Mouse (Mus musculus) retina, adult 2 months (tissue): ENCODE measurements around the gene Ank2.

ENCODE experiments used
- DNase-seq: peaks from one replicate; pipeline ENCODE4 v3.0.0-alpha.2; 2012; ENCODE audit warnings: low read depth, low spot score

Gene Ank2

DNA sequence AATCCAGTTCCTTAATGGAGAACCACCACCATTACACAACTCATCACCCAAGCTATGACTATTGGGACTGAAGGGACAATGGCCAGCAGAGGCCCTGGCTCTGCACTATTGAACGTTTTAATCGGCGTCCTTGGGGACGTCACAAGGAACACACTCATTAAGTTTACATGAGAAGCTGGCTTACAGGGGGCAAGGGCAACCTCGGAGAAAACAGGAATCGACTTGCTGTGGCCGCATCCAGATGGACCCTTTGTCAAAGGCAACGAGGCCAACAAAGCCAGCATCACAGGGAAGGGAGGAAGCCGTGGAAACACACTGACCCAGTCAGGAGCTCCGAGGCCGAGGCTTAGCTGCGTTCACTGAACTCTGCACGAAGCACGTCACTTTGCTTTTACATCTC, 205.1 kb downstream of the Ank2 start:
- DNase-seq, result no peak

DNA sequence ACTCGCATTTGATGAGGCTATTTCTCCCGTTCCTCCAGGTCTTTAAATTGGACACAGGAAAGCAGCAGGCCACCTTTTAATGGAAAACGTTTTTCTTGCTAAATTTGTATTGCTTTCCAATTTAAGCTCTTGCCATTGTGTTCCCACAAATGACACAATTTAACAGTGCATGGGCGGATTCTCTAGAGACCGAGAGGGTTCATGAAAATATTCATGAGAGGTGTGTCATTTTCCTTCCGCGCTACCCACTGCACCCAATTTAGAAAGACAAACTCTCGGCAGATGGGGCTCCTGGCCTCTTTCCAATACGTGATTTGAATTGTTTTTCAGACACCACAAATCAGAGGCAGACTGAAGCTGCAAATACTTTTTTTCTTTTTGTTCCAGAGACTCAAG, 205.7 kb downstream of the Ank2 start:
- DNase-seq, result peak; percentile 18

DNA sequence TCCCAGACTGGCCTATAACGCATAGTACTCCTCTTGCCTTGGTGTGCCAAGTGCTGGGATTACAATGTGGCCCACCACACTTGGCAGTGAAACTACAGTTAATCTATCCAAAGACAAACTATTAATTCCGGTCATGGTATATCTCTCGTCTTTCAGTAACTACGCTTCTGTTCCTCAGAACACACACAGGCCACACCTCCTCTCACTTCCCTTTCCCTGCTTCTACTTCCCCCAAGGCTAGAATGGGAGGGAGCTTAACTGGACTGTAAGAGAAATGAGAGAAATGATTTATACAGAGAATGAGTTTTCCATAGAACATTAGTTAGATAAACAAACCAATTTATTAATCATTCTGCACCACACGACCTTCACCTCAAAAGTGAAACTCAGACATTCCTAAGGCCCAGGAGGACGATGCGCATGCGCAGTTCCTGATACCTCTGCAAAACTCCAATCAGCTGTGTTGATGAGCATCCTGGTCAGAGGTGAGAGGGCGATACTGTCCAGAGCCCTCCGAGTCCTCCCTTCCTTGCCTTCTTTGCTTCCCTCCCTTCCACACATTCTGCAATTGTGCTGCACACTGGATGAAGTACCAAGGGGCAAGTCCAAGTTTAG, 206.2 kb downstream of the Ank2 start:
- no peak for DNase-seq

DNA sequence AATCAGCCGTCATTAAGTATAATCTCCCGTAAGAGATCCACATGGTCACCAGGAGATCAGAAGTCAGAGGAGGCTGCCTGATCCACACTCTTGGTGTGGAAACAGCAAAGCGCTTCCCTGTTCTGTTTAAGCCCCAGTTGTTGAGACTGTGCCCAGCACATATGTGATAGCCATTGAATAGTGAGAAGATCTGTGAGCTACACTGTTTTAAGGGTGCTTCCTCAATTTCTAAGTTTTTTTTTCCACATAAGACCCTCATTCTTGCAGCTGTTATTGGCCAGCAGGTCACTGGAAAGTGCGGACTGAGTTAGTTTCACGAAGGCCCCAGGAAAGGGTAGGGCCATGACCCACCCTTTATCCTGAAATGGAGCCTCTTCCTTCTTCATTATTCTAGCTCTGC, 216.9 kb downstream of the Ank2 start:
- no peak for DNase-seq

DNA sequence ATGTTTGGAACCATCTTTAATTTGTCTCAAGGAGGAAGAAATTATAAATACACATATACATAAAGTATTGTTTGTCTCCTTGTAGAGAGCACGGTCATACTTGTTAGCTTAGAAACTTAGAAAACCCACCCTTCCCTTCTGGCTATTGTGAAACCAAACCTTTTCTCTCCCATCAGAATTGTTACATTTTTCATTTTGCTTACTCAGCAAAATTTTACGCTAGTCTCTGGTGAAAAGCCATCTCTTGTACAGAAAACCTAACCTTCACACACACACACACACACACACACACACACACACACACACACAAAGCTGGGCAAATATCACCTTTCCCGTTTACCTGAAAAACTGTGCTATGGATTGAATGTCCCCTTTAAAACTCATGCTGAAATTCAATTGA, 217.8 kb downstream of the Ank2 start:
- no peak for DNase-seq

DNA sequence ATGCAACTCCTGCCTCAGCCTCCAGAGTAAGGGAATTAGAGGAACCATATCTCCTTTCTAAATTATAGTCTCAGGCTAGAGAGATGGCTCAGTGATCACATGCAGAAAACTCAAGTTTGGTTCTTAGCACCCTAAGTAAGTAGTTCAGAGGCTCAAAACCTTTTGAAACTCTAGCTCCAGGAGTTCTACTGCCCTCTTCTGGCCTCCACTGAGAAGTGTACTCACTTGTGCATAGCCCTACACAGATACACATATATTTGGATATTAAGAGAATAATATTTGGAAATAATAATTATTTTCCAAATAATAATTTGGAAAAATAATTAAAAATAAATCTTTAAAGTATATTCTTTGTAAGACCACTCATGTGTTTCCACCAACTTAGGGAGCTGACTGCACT, 218.8 kb downstream of the Ank2 start:
- no peak for DNase-seq

DNA sequence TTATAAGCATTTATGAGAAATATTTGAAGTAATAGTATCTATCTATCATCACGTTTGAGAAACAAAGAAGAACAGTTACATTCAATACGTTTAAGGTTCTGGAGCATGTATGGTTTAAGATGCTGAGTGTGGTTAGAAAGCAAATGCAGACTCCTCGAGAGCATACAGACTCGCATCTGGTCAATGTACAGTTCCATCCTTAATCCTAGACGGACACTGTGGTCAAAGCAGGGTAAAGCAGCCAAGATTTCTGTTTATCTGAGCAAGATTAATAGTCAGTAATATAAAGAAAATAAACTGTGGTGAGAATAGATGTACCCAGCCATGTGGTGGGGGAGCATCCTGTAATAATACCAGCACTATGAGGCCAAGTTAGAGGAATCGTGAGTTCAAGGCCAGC, 223.2 kb downstream of the Ank2 start:
- no peak for DNase-seq

DNA sequence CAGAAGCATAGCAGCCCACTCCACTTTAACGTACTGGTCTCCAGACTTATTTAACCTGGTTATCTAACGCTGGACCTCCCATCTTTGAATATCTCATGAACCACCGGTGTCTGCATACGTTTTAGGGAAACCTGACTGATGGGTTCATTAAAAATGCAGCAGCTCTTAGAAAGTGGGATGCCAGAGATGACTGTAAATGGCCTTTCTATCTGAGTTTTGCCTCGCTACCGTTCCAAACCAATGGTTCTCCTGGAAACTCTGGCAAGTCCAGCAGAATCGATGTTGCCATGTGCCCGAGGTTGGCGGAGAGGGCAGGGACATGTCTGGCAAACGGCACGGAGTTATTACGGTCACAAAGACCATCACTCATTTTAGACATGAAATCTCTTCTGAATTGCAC, 226.3 kb downstream of the Ank2 start:
- no peak for DNase-seq

DNA sequence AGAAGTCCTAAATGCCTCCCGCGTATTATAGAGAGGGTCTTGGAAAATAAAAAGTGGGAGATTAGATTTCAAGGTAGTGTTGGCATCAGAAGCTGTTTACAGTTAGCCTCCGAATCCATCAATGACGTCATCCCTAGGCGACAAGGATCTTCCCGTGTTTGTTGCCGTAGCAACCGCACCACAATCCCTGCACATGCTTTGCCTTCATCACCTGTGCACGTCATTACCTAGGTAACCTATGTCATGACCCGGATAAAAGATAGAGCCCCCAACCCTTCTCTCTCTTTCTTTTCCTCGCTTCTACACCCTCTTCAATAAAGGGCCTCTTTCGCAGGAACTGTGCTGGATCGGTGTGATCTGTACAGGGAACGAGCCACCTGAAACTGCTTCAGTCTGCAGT, 229.5 kb downstream of the Ank2 start:
- no peak for DNase-seq

DNA sequence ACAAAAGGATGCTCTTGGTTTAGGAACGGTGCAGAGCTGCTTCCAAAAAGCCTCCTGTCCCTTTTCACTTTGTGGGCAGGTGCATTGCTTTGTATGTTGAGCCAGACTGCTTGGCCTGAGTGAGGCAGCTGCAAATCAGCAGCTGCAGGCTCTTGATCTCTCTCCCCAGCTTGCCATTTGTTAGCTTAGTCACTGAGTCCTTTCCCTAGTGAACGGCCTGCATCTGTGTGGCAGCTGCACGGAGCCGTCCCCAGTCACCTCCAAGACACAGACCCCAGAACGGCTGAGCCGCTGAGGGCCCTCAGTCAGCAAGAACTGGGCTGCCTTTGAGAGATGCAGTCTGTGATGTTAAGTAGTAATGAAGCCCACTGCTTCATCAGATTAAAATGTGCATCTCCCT, 231.3 kb downstream of the Ank2 start:
- DNase-seq, result no peak

DNA sequence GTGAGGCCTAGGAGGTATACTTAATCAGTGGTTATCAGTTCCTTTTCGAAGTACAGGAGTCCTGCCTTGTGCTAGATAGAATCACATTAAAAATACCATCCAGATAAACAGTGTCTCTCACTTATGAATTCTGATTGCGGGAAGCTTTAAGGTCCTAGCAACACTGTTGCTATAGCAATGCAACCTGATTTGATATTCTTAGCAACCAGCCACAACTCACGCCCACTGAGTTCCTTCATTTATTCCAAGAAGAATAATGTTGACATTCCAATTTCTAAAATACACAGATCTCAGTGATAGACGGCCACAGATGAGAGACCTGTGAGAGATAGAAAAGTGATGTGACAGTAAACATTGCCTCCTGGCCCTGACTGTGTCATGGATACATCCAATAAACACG, 233.4 kb downstream of the Ank2 start:
- DNase-seq, result no peak

DNA sequence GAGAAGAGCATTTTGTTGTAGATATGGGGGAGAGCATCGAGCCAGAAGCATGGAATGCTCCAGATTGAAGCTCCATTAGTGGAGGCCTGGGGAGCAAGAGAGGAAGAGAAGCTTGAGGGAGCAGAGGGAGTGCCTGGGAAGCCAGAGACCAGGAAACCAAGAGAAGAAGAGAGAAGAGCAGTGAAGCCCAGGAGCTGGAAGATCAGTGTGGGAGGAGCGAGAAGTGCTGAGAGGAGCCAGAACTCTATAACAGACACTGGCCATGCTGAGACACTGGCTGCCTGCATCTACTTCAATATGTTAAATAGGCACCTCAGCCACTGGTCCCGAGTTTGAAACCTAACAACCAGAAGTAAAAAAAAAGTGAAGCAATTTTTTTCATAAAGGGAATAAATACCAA, 234.0 kb downstream of the Ank2 start:
- DNase-seq, result no peak

DNA sequence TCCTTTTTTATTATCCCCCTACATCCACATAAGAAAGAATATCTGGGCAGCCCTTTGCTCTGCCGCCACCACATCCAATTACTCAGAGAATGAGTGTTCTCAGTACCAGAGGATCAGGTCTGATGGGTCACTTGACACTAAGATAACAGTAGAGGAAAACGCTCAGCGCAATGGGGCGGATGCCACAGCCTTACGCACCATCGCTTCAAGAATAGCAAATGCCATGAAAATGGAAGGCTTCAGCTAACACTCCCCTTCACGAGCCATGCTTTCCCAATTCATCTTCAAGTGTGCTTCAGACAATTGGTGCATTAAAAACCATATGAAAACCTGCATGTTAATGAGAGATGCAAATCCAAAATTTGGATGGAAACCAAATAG, 238.4 kb downstream of the Ank2 start:
- DNase-seq, result no peak

DNA sequence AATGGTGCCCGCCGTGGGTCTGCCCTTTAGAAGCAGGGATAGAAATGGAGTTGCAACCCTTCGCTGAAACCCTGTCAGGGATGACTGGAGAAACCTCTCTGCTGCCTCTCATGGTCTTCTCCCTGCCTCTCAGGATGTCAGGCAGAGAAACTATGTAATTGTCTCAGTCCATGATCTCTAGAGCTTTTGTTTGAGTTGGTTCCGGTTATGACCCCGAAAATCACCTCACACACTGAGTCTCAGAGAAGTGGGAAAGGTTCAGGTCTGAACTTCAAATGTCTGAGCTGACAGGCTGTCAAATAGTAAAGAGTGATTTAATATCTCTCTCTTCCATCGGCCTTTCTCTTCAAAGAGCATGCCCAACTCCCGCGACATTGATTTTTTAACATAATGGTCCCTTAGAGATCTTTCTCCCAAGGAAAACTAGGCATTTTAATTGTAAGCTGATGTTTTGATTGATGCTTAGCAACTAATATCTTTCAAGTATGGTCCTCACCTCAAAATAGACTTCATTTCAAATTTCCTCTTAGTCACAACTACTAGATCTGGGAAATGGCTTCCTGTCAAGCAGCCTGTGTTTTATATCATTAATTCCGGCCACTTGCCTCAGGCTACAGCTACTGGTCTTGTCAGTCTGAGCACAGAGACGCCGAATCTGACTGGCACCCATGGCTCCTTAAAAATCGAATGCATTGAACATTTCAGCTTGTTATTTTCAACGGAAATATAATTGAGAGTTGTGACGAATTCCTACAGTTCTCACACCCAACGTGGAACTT, 239.0 kb downstream of the Ank2 start:
- DNase-seq, result no peak

DNA sequence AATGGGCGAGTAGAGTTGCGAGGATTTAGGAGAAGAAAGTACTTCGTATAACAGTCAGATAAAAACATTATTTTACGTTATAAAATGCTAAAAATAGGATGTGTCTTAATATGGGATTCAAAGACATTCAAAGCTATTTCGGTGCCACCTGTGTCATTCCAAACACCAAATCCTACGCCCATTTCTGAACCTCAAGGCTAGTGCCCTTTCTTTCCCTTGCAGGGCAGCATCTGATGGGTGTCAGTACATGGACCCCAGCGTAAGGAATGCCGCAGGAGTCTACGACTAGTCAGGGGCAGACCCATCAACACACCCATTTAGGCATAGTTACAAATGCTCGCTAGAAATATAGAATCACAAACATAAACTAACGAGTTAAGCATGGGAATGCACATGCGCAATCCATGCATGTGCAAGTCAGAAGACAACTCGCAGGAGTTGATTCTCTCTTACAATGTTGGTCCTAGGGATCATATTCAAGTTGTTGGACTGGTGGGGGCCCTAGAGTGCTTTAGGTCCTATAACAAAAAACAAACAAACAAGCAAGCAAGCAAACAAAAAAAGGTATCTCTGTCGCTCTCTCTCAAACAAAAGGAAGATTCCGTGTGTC, 240.6 kb downstream of the Ank2 start:
- no peak for DNase-seq

DNA sequence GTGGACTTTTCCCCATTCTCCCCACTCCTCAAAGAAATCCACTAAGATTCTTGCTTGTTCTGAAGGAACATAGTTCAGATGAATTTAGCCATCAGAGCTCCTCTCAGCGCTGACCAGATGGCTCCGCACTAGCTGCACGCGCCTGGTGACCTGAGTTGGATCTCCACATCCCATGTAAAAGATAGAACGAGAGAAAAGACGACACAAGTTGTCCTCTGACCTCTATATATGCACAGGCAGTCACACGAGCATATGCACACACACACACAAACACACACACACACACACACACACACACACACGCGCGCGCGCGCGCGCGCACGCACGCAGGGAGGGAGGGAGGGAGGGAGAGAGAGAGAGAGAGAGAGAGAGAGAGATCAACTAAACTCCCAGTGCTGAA, 241.2 kb downstream of the Ank2 start:
- DNase-seq, result no peak

DNA sequence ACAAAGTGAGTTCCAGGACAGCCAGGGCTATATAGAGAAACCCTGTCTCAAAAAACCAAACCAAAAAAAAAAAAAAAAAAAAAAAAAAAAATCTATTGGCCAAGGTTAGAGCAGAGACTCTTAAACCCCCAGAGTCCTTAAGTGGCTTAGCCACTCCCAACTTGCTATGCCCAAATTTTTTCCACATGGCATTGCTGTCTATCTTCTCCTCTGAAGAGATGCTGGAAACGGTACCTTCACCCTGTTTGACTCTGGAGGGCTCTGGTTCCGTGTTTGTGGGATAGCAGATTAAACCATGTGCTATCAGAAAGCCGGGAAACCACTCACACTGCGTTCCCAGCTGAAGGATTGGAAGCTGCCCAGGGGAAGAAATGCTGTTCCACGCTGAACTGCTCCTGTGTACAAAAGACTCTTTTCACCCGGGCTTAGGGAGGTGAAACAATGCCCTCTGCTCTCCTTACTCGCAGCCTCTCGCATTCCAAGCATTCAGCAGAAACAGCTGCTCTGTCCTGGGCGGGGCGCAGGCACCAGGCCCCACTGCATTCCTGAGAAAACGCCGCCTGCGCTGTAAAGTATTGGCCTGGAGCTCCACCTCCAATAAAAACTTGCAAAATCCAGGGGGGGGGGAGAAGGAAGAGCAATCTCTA, 241.7 kb downstream of the Ank2 start:
- no peak for DNase-seq

DNA sequence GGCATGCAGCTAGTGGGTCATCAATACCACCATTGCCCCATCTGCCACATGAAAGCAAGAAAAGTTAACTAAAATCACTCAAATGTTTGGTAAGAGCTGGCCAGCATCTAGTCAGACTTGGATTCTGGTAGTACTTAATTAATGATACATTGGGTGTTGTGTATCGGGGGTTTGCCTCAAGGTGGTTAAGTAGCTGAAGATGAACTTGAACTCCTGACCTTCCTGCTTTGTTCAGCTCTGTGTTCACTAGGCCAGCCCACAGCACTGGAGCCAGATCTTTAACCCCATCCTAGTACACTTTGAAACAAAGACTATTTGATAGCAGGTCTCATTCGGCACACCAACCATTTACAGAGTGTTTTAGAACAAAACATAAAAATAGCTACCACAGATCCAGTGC, 242.5 kb downstream of the Ank2 start:
- no peak for DNase-seq

DNA sequence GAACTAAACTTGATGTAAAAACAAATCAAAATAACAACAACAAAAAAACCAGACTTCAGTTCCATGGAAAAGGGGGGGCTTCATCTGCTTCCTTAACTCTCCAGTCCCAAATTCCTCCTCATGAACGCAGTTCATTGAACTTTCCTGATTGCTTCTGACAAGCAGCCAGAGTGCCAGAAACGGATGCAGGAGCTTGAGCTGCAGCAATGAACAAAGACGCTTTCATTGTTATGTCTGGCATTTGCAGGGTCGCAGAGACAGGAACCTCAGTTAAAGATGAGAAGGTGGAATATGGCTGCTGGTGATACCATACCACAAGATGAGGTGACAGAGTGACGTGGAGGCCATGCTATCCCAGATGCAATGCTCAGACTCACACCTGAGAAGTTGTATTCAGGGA, 248.2 kb downstream of the Ank2 start:
- no peak for DNase-seq

DNA sequence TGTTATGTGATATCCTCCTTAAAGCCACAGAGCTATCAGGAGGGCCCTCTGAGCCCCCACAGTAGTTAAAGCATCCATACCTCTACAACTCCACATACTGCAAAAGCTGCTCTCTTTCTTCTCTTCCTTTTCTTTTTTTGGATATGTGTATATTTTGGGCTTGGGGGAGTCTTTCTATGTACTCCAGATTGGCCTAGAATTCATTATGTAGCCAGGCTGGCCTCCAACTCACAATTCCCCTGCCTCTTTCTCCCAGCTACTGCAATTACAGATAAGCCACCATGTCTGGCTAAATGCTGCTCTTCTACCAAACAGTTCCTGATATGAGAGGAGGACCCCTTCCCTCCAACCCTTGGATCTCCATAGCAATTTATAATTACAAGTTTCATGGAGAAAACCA, 250.5 kb downstream of the Ank2 start:
- DNase-seq, result no peak

DNA sequence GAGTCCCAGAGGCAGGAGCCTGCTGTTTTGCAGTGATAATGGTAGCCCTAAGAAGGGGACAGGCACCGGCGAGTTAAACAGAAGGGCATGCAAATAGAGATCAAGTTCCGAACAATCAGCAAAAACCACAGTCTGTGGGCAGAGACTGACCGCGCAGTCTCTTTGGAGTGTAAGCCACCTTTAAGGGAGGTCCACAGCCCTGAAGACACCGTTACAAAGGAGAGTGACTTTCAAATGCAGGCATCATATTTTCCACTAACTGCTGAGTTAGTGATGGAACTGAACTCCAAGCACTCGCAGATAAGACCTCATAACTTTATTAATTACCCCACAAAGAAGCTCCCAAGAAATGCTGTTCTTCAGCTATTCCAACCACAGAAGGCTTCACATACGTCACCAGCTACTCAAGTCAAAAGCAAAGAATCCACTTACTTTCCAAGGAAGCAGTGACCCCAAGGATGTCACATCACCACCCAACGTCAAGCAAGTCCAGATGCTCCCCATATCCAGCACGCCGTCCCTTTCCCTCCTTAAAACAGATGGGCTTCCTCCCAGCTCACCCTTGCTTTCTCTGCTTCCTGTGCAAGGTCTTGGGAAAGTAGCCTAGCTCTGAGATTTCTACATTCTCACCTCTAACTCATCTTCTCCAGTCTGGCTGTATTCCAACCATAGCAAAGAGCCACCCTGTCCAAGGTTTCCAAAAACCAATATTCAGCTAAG, 252.0 kb downstream of the Ank2 start:
- no peak for DNase-seq
